Mouse (Mus musculus): ENCODE data around the gene Dap. TPM values are rescaled to one million over a fixed set of nuclear protein-coding genes. Genes with fewer than 3 reads are reported as not detected.

Gene Dap
- 69.6 TPM for polyA plus RNA-seq (2017; shearing (Covaris generic))

GRCm38 (mm10) chr15:31224135-31224761, at the start of gene Dap:
TSS of gene Dap (plus strand) at chr15:31224314.

Other genes with a start within 250 kb of the Dap start
- 1.5 TPM for gene Ankrd33b, start 143.4 kb downstream of the Dap start, polyA plus RNA-seq (2017; shearing (Covaris generic))
- gene Ropn1l, start 229.4 kb downstream of the Dap start, polyA plus RNA-seq (2017; shearing (Covaris generic)): 0.67 TPM